Mouse (Mus musculus) liver, embryonic 11.5 days (tissue): ENCODE measurements at regions not wholly inside any gene's neighbourhood (a gene's known extent, or its start where the extent isn't known, plus 50 kb on each side); places are given as distances from the start of the nearest gene placed in this dataset.

Experiments used
- ATAC-seq: fragments of 200-750 bp; cut with Nextera tagmentation; replicated peaks from 2 replicates; pipeline ENCODE4 v1.8.0; 2017; ENCODE audit warnings: moderate number of reproducible peaks, mild to moderate bottlenecking, moderate TSS enrichment, moderate library complexity; ENCODE audit not compliant: low FRiP score
- DNase-seq: peaks from one replicate; pipeline ENCODE4 v3.0.0-alpha.2; 2017; ENCODE audit warnings: low spot score
- H3K27ac ChIP-seq: fragments of 300-500 bp; sonication (generic); 2 replicates; pipeline ENCODE4 v1.5.1; 2014; ENCODE audit warnings: mild to moderate bottlenecking, low read depth, low read length, control low read depth
- H3K27me3 ChIP-seq: fragments of 300-500 bp; sonication (generic); replicated peaks from 2 replicates; pipeline ENCODE4 v1.6.1; 2014; ENCODE audit warnings: low read length, mixed read lengths; ENCODE audit not compliant: control insufficient read depth, insufficient read depth
- H3K36me3 ChIP-seq: fragments of 300-500 bp; sonication (generic); 2 replicates; pipeline ENCODE4 v1.6.1; 2014; ENCODE audit warnings: mild to moderate bottlenecking, low read length, moderate library complexity, mixed read lengths; ENCODE audit not compliant: control insufficient read depth, insufficient read depth
- H3K4me1 ChIP-seq: fragments of 300-500 bp; sonication (generic); replicated peaks from 2 replicates; pipeline ENCODE4 v1.6.1; 2014; ENCODE audit warnings: low read length, mixed read lengths; ENCODE audit not compliant: control insufficient read depth, insufficient read depth
- H3K4me2 ChIP-seq: fragments of 300-500 bp; sonication (generic); 2 replicates; pipeline ENCODE4 v1.6.1; 2014; ENCODE audit warnings: mild to moderate bottlenecking, control low read depth, moderate library complexity
- H3K4me3 ChIP-seq: fragments of 300-500 bp; sonication (generic); 2 replicates; pipeline ENCODE4 v1.5.1; 2014; ENCODE audit warnings: low read depth, low read length, control low read depth
- H3K9ac ChIP-seq: fragments of 300-500 bp; sonication (generic); 2 replicates; pipeline ENCODE4 v1.6.1; 2014; ENCODE audit warnings: low read depth, low read length, control low read depth
- H3K9me3 ChIP-seq: fragments of 300-500 bp; sonication (generic); 2 replicates; pipeline ENCODE4 v1.6.1; 2016; ENCODE audit warnings: low read length, inconsistent platforms, mixed read lengths; ENCODE audit not compliant: control insufficient read depth
- WGBS: fragments of 180-500 bp; shearing (Covaris S2); extraction: QIAGEN DNeasy Blood & Tissue Kit; methylation state at CpG from one replicate; pipeline ENCODE4 v1.1.7; 2014; 5-methylcytosine and 5-hydroxymethylcytosine counted together

DNA sequence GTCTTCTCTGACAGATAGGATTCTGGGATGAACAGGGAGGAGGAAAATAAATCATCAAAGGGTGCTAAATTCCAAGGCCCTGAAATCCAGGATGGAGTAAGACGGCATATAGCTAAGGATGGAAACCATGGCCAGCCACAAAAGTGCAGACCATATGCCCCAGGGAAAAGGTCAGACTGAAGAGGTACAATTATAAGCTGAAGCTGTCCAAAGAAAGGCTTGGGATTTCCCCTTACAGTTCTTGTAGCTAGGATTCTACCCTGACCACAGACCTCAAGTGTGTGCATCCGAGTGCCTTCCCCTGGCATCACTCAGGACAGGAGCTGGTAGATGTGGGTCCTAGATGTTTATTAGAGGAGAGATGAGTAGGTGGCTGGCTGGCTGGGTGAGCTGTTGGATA, 86.0 kb upstream of the Cpeb2 start:
- no peaks in the 10 kb centered on the region for H3K27me3 ChIP-seq
- no peaks in the 10 kb centered on the region for H3K4me1 ChIP-seq
- WGBS, result 80% methylated on average over 2 of the region's 2 CpGs
- no peak overlapping the region for H3K27ac ChIP-seq
- H3K4me3 ChIP-seq, result no peak overlapping the region
- no peak overlapping the region for H3K9ac ChIP-seq
- no peaks in the 10 kb centered on the region for H3K9me3 ChIP-seq
- no peaks in the 10 kb centered on the region for H3K36me3 ChIP-seq
- no peak overlapping the region for H3K4me2 ChIP-seq
- DNase-seq, result no peak
- ATAC-seq, result no peak

DNA sequence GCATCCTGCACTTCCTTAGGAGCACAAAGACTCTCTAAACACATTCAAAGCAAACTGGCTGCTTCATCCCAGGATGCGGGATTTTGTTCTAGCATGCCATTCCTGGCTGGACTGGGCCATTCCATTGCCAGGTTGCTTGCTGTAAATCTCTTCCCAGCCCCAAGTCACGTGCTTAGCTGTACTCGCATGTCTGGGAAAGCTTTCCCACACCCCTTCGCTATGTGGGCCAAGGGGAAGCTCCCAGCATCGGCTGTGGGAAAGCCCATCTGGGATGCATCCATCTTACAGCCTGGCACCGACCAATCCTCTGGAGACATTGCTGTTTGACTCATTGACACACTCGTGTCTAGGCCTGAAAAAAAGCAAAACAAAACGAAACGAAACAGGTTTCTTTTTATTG, 84.5 kb upstream of the Cpeb2 start:
- ATAC-seq (no peak), DNase-seq (no peak)
- Histone ChIP-seq H3K9ac (no peak overlapping the region), H3K36me3 (no peaks in the 10 kb centered on the region), H3K4me1 (no peaks in the 10 kb centered on the region), H3K27me3 (no peaks in the 10 kb centered on the region), H3K27ac (no peak overlapping the region), H3K4me3 (no peak overlapping the region), H3K9me3 (no peaks in the 10 kb centered on the region), H3K4me2 (no peak overlapping the region)
- 63% methylated on average over 9 of the region's 9 CpGs for WGBS

DNA sequence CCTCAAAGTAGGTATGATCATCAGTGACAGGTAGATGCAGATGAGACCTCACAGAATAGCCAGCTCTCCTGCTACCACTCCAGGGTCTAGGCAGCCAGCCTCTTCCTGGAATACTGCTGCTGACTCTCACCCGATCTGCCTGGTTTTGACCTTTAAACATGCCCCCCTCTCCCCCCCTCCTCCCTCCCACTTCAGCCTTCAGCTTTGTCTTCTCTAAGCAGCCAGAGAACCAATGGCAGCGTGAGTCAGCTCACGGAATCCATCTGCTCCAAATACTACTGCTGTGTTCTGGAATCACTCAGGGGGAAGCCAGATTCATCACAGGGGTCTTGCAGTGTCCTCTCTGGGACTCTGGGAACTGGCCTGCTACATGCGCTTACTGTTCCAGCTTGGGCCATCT, 83.4 kb upstream of the Cpeb2 start:
- Histone ChIP-seq H3K9ac (no peak overlapping the region), H3K9me3 (no peaks in the 10 kb centered on the region), H3K27ac (no peak overlapping the region), H3K36me3 (no peaks in the 10 kb centered on the region), H3K4me2 (no peak overlapping the region), H3K27me3 (no peaks in the 10 kb centered on the region), H3K4me1 (no peaks in the 10 kb centered on the region), H3K4me3 (no peak overlapping the region)
- DNase-seq, result no peak
- no peak for ATAC-seq
- WGBS, result 58% methylated on average over 4 of the region's 4 CpGs

DNA sequence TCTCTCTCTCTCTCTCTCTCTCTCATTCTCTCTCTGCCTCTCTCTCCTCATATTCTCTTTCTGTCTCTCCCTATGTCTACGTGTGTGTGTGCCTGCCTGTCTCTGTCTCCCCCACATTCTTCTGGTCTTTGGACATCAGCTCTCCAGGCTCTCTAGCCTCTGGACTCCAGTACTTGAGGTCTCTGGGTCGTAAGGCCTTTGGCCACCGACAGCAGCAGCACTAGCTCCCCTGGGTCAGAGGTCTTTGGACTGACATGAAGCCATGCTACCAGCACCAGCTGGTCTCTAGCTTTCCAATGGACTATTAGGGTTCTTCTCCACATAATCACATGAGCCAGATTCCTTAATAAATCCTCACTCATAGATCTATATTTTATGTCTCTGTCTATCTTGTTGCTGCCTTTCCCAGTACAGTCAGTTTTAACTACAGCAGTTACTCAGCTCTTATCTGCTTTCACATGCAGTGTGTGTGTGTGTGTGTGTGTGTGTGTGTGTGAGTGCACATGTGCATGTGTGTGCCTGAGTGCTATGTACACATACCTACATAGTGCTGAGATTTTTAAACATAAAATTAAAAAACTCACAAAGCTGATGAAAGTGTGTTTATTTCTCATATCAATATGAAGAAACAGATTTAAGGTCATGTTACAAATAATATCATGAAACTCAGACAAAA, 81.7 kb upstream of the Cpeb2 start:
- no peak for DNase-seq
- ATAC-seq, result no peak

DNA sequence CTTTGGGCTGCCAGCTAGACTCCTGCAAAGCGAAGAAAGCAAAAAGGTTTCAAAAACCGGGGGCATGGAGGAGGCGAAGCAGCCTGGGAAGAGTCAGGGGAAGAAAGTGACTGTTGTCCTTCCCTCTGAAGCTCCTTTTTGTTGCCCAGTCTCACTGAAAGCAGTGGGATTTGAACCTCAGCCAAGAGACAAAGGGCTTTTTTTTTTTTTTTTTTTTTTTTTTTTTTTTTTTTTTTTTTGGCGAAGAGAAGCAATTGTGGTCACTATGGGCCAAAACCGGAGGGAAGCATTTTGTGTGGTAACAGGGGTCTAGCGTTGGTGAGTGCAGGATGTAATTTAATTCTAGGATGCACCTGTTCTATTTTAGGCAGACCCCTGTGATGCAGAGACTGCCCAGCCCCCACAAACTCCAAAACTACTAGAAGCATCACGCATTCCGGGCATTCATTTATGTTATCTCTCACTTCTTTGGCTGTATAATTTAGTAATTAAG, 80.8 kb upstream of the Cpeb2 start:
- H3K9me3 ChIP-seq, result no peaks in the 10 kb centered on the region
- no peak for ATAC-seq
- WGBS, result 56% methylated on average over 8 of the region's 8 CpGs

More for the DNA sequence above, 81.7 kb upstream of the Cpeb2 start:
- H3K9me3 ChIP-seq, result no peaks in the 10 kb centered on the region
- H3K4me3 ChIP-seq, result no peak overlapping the region
- no peak overlapping the region for H3K27ac ChIP-seq
- no peak overlapping the region for H3K9ac ChIP-seq
- no peaks in the 10 kb centered on the region for H3K27me3 ChIP-seq
- 64% methylated on average over 3 of the region's 3 CpGs for WGBS
- H3K4me2 ChIP-seq, result no peak overlapping the region
- no peaks in the 10 kb centered on the region for H3K4me1 ChIP-seq
- H3K36me3 ChIP-seq, result no peaks in the 10 kb centered on the region

DNA sequence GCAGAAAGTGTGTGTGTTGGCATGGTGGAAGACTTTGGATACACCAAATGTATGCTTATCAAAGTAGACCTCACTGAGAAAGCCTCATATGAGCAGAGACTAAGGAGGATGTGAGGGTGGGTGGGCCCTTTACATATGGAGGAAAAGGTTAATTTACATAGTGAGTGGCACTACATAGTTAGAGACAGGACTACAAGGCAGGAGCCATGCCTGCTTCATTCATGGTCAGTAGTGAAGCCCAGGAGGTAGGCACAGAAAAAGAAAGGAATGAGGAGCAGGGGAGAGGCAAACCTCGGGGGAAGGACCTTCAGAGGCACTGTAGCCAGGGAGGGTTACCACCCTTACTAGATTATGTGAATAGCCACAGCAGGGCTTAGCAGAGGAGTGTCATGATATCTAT, 80.1 kb upstream of the Cpeb2 start:
- Histone ChIP-seq H3K9me3 (no peaks in the 10 kb centered on the region), H3K4me2 (no peak overlapping the region), H3K9ac (no peak overlapping the region), H3K4me3 (no peak overlapping the region), H3K27ac (no peak overlapping the region), H3K36me3 (no peaks in the 10 kb centered on the region), H3K4me1 (no peaks in the 10 kb centered on the region), H3K27me3 (no peaks in the 10 kb centered on the region)
- DNase-seq (no peak), ATAC-seq (no peak)
- WGBS, result 69% methylated on average over 1 of the region's 1 CpGs

More for the DNA sequence above, 80.8 kb upstream of the Cpeb2 start:
- no peak overlapping the region for H3K9ac ChIP-seq
- H3K36me3 ChIP-seq, result no peaks in the 10 kb centered on the region
- H3K4me3 ChIP-seq, result no peak overlapping the region
- no peak overlapping the region for H3K4me2 ChIP-seq
- H3K27ac ChIP-seq, result no peak overlapping the region
- no peak for DNase-seq
- no peaks in the 10 kb centered on the region for H3K4me1 ChIP-seq
- no peaks in the 10 kb centered on the region for H3K27me3 ChIP-seq

DNA sequence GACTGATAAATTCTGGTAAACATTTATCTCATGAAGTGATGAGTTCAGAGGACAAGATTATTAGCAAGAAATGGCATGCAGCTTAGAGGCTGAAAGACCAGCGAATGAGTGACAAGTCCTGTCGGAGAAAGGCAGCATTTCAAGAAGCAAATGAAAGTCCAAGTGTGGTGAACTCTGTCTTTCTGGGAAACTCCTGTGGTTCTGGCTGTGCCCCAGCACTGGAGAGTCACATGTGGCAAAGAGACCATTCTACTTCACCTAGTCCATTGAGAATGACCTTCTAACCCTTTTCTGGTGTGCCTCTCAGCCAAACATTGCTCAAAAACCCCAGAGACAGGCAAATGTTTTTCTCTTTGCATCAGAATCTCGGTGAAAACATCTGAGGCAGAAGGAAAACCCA, 76.2 kb upstream of the Cpeb2 start:
- Histone ChIP-seq H3K27me3 (no peaks in the 10 kb centered on the region), H3K4me3 (no peak overlapping the region), H3K27ac (no peak overlapping the region), H3K36me3 (no peaks in the 10 kb centered on the region), H3K4me1 (no peaks in the 10 kb centered on the region), H3K9me3 (no peaks in the 10 kb centered on the region), H3K9ac (no peak overlapping the region), H3K4me2 (no peak overlapping the region)
- DNase-seq, result no peak
- ATAC-seq, result no peak
- 76% methylated on average over 3 of the region's 3 CpGs for WGBS

DNA sequence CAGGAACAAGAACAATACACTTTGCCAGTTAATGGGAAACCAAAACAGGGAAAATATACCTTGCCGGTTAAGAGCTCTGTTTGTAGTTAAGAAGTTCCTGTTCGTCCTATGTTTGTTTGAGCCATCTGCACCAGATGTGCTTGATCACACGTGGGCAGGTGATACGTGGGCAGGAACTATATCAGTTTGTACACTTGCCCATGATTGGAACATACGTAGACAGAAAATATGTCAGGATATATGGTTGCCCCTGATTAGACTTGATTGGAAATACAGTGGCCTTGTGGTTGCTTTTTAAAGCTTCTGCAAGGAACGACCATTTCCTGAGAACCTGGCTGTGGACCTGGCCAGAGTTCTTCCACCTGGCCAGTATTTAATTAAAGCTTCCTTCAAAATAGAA, 72.8 kb upstream of the Cpeb2 start:
- no peak overlapping the region for H3K4me2 ChIP-seq
- 49% methylated on average over 6 of the region's 6 CpGs for WGBS
- no peak overlapping the region for H3K27ac ChIP-seq
- no peaks in the 10 kb centered on the region for H3K9me3 ChIP-seq
- H3K36me3 ChIP-seq, result no peaks in the 10 kb centered on the region
- H3K4me3 ChIP-seq, result no peak overlapping the region
- H3K27me3 ChIP-seq, result no peaks in the 10 kb centered on the region
- DNase-seq, result no peak
- H3K4me1 ChIP-seq, result no peaks in the 10 kb centered on the region
- ATAC-seq, result no peak
- no peak overlapping the region for H3K9ac ChIP-seq

DNA sequence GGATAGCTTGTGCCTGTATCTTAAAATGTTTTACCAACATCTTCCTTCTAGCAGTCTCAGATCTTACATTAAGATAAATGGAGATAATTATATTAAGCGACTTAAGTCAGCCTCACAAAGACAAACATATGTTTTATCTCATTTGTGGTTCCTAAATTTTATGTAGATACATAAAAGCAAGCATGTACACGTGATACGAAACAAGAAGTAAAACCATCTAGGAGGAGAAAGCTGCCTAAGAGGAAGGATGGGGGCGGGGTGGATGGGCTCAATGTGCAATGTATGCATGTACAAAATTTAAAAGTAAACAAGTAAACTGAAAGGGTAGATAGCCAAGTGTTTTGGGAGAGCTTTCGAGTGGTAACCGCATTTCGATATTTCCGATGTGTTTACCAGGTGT, 51.5 kb upstream of the Cpeb2 start:
- H3K4me1 ChIP-seq, result no peaks in the 10 kb centered on the region
- ATAC-seq (no peak), DNase-seq (no peak)
- 84% methylated on average over 8 of the region's 8 CpGs for WGBS
- no peak overlapping the region for H3K4me2 ChIP-seq
- H3K4me3 ChIP-seq, result no peak overlapping the region
- no peak overlapping the region for H3K9ac ChIP-seq
- H3K27ac ChIP-seq, result no peak overlapping the region
- H3K36me3 ChIP-seq, result no peaks in the 10 kb centered on the region
- H3K9me3 ChIP-seq, result no peaks in the 10 kb centered on the region
- no peaks in the 10 kb centered on the region for H3K27me3 ChIP-seq
